Mouse (Mus musculus) kidney, adult 9 months (tissue): Measurements from ENCODE around the gene Npm1.
A peak's percentile ranks its signal among the peaks of the same experiment; 100 is the strongest.

Experiments used
- DNase-seq: peaks from one replicate; pipeline ENCODE4 v3.0.0; 2022

Npm1 gene

GRCm38 (mm10) chr11:33162998-33163506 lies at the start of gene Npm1:
Gene Npm1, minus strand, starts transcription at chr11:33163206.
- peak; percentile 100 for DNase-seq

GRCm38 (mm10) chr11:33207411-33207810 lies 44.4 kb upstream of the Npm1 start:
- no peak for DNase-seq

- no peak for DNase-seq
Measured at GRCm38 (mm10) chr11:33204966-33205365, 42.0 kb upstream of the Npm1 start.

- DNase-seq = no peak
Measured at GRCm38 (mm10) chr11:33204329-33204705, 41.3 kb upstream of the Npm1 start.

GRCm38 (mm10) chr11:33203383-33204328 lies 40.6 kb upstream of the Npm1 start, which contains the start of gene Tlx3:
Gene Tlx3, minus strand, starts transcription at chr11:33203589.
- DNase-seq = no peak

- no peak for DNase-seq
Measured at GRCm38 (mm10) chr11:33202972-33203371, 40.0 kb upstream of the Npm1 start.

GRCm38 (mm10) chr11:33202296-33202695 lies 39.3 kb upstream of the Npm1 start:
- DNase-seq = no peak

DNA sequence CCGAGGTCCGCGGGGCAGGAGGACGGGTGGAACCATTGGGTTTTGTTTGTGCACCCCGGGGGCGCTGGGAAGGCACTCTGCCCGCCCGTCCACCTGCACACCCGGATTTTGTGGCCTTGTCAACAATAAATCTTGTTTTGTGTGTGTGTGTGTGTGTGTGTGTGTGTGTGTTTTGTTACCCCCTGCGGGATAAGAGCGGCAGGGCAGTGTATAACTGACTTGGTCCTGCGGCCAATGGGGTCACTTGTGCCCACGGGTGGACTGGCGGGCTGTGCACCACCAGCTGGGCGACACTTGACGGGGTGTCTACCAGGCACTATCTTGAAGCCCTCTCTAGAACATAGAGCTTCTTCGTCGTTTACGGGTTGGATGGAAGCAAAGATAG lies 38.6 kb upstream of the Npm1 start:
- DNase-seq = no peak

GRCm38 (mm10) chr11:33200764-33201625 lies 38.0 kb upstream of the Npm1 start:
- DNase-seq = peak; percentile 10

DNA sequence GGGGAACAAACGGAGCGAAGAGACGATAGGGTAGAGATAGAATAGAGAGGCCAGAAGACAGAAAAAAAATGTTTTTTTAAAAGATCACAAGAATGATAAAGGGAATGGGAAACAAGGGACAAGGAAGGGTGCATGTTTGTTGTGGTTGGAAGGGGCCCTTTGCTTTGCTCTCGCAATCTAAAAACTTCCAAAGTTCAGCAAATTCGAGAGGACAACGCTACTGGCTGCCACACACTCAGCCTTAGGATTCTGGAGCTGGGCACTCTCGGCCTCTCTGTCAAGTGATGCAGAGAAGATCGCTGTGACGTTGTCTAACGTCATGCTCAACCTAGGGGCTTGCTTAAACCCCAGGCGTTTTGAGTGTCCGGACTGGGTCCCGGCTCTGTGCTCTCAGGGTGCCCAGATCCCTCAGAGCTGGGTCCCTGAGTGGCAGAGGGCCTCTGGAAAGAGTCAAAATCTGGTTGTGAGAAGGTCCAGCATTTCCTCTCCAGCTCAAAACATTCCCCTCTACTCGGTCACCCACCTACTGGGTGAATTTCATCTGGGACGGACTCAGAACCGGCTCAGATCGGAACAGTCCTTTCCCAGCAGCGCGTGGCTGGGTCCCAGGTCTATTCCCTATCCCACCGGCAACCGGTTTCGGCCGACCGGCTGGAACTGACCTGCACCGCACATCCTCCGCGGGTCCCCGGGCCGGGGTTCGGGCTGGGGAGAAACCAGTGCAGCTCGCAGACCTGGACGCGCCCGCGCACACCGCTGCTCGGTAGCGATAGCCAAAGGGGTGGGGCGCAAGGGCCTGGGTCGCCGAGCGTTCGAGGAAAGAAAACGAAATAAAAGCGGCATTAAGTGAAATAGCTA lies 37.1 kb upstream of the Npm1 start:
- DNase-seq = peak; percentile 6

GRCm38 (mm10) chr11:33199117-33199514 lies 36.1 kb upstream of the Npm1 start:
- no peak for DNase-seq

GRCm38 (mm10) chr11:33198351-33199116 lies 35.5 kb upstream of the Npm1 start:
- DNase-seq = no peak

DNA sequence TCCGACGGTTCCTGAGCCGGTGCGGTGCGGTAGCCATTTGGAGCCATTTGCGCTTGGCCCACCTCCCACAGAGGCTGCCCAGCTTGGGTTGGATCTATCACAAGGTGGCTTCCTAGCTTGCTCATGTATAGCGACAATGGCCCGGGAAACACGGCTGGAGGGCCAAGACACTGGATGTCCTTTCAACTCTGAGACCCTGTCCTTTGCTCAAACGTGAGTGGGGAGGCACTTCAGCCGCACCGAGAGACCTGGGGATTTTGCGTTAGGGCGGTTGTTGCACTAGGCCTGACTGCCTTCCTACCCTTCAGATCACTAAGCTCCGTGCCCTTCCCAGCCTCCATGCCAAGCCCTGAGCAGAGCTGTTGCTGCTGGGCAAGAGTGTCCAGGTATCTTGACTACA lies 34.7 kb upstream of the Npm1 start:
- no peak for DNase-seq

DNA sequence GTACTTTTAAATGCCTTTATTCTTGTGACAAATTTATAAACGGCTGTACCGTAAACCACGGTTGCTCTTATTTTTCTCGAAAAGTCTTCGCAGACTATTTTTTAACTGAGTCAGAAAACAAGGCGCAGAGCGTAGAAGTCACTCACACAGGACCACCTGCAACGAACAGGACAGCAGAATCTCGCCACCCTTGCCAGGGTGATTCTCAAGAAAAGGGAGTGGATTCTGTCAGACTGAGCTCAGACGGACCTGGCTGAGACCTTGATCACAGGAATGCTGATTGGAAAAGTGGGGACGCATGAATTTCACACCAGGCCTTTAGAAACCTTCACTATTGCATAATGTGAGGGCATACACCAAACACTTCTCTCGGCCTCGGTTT lies 34.1 kb upstream of the Npm1 start:
- no peak for DNase-seq

GRCm38 (mm10) chr11:33196447-33197132 lies 33.6 kb upstream of the Npm1 start:
- DNase-seq = no peak

- DNase-seq = no peak
Measured at GRCm38 (mm10) chr11:33195531-33196446, 32.8 kb upstream of the Npm1 start.

DNA sequence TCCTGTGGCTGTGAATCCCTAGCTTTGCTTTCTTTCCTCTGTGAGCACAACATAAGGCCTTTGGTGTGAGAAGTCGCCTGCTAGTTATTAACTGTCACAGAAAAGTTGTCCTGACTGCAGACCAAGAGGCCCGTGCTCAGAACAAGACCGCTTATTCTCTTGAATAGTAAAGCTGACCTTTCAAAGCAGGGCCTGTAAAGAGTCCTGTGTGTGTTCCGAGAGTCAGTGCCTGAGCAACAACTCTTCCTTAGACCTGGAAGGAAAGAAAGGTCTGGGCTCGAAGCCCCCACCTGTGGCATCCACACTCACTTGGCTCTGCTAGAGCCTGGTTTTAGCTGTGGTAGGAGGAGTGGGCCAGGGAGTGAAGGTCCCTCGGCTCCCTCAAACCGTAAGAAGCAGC lies 32.1 kb upstream of the Npm1 start:
- DNase-seq = no peak

GRCm38 (mm10) chr11:33193695-33194094 lies 30.7 kb upstream of the Npm1 start:
- no peak for DNase-seq

DNA sequence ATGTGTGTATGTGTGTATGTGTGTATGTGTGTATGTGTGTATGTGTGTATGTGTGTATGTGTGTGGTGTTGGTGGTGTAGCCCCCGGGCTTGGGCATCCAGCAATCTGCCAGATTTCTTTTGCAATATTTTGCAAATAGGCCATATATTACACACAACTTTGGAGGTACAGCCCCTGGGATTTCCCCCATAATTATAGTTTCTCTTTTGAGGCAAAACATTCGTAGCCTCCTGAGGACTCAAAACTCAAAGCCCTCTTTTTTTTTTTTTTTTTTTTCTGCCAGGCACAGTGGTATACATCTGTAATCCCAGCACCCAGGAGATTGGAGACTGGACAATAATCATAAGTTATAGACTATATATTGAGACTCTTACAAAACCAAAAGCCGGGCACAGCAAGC lies 18.8 kb upstream of the Npm1 start:
- DNase-seq = no peak

DNA sequence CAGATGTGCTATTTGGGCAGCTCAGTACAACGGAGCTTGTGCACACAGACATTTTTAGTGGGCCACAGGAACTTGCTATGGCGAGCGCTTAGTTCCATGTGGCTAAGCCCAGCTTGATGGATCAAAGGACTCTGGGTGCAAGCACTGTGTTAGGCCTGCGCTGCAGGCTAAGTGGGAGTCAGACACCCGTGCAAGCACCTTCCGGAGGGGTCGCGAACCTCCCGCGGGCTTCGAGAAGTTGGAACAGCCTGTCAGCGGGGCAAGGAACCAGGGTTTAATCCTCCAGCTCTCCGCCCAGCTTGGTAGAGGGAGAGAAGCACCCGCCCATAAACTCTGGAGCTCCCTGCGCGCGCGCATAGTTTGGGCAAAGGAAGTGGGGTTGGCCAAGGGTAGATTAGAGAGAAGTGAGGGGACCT lies 17.7 kb upstream of the Npm1 start:
- no peak for DNase-seq
